Mouse (Mus musculus) stomach, postnatal 0 days (tissue): ENCODE data around the gene C1qtnf1. TPM values are rescaled to one million over a fixed set of nuclear protein-coding genes. Genes with fewer than 3 reads are reported as not detected.

Source experiments
- ATAC-seq: fragments of 200-750 bp; cut with Nextera tagmentation; 2 replicates; pipeline ENCODE4 v1.8.0; 2017; ENCODE audit not compliant: low FRiP score, low TSS enrichment
- DNase-seq: peaks from one replicate; pipeline ENCODE4 v3.0.0-alpha.2; 2016; ENCODE audit warnings: low spot score
- H3K27ac ChIP-seq: fragments of 300-500 bp; sonication (generic); replicated peaks from 2 replicates; pipeline ENCODE4 v1.5.1; 2014; ENCODE audit warnings: mild to moderate bottlenecking, control low read depth
- H3K27me3 ChIP-seq: fragments of 300-500 bp; sonication (generic); 2 replicates; pipeline ENCODE4 v1.6.1; 2014; ENCODE audit warnings: low read length; ENCODE audit not compliant: control insufficient read depth, insufficient read depth
- H3K36me3 ChIP-seq: fragments of 300-500 bp; sonication (generic); 2 replicates; pipeline ENCODE4 v1.6.1; 2014; ENCODE audit warnings: low read length, mixed read lengths; ENCODE audit not compliant: control insufficient read depth, insufficient read depth
- H3K4me1 ChIP-seq: fragments of 300-500 bp; sonication (generic); replicated peaks from 2 replicates; pipeline ENCODE4 v1.6.1; 2014; ENCODE audit warnings: antibody characterized with exemption; ENCODE audit not compliant: control insufficient read depth, insufficient read depth
- H3K4me2 ChIP-seq: fragments of 300-500 bp; sonication (generic); replicated peaks from 2 replicates; pipeline ENCODE4 v1.6.1; 2014; ENCODE audit warnings: low read depth, mild to moderate bottlenecking, control low read depth, moderate library complexity
- H3K4me3 ChIP-seq: fragments of 300-500 bp; sonication (generic); 2 replicates; pipeline ENCODE4 v1.5.1; 2014; ENCODE audit warnings: low read depth, low read length, control low read depth
- H3K9ac ChIP-seq: fragments of 300-500 bp; sonication (generic); 2 replicates; pipeline ENCODE4 v1.6.1; 2014; ENCODE audit warnings: mild to moderate bottlenecking, low read length, control low read depth, mixed read lengths
- H3K9me3 ChIP-seq: fragments of 300-500 bp; sonication (generic); 2 replicates; pipeline ENCODE4 v1.6.1; 2016; ENCODE audit warnings: low read length; ENCODE audit not compliant: control insufficient read depth
- CTCF ChIP-seq: IDR thresholded peaks from 2 replicates; pipeline ENCODE4 v1.5.1; 2016; ENCODE audit warnings: antibody characterized with exemption, low read depth, mild to moderate bottlenecking, moderate library complexity
- EP300 ChIP-seq: optimal IDR thresholded peaks from 2 replicates; pipeline ENCODE3; 2016; ENCODE audit warnings: antibody characterized with exemption
- WGBS: fragments of 180-500 bp; shearing (Covaris S2); extraction: QIAGEN DNeasy Blood & Tissue Kit; methylation state at CpG from one replicate; pipeline ENCODE4 v1.1.7; 2014; 5-methylcytosine and 5-hydroxymethylcytosine counted together
- polyA plus RNA-seq: library from polyadenylated mRNA; unstranded; fragments of >200 nt; fragmentation: Nextera tagmentation; extraction: Ambion mirVana; gene quantifications from 2 replicates; pipeline ENCODE4 v1.2.1, GENCODE M21; 2015

C1qtnf1 gene
- polyA plus RNA-seq, 1 experiment from 2014 or later = 9.0 TPM

DNA sequence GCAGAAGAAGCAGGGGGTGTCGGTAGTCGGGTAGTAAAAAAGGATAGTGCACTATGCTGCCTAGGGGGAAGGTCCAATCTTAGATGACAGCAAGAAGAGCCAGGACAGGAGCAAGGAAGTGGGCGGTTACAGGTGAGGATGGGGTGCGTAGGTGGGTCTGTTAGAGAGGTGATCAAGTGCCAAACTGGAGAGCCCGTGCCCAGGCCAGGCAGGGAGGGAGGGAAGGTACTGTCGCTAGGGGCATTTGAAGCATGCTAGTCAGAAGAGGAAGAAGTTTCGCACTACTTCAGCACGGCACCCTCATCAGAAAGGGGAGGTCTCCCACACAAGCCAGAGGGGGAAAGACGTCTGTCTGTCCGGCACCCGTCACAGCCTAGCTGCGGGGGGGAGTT is 9.6 kb upstream of the C1qtnf1 start:
- Histone ChIP-seq H3K27ac (peak overlapping the region; percentile 94), H3K27me3 (no peaks in the 10 kb centered on the region), H3K4me3 (peak overlapping the region; percentile 87), H3K36me3 (peaks cover 4% of the 10 kb centered on the region; the same call in 1 of the 2 replicates), H3K9me3 (no peaks in the 10 kb centered on the region), H3K9ac (peak overlapping the region; percentile 97), H3K4me2 (peak overlapping the region; percentile 89), H3K4me1 (peaks cover 12% of the 10 kb centered on the region)
- ATAC-seq (peak; percentile 3), DNase-seq (no peak)
- 4% methylated on average over 12 of the region's 12 CpGs for WGBS
- TF ChIP-seq CTCF (no peak), EP300 (no peak)

DNA sequence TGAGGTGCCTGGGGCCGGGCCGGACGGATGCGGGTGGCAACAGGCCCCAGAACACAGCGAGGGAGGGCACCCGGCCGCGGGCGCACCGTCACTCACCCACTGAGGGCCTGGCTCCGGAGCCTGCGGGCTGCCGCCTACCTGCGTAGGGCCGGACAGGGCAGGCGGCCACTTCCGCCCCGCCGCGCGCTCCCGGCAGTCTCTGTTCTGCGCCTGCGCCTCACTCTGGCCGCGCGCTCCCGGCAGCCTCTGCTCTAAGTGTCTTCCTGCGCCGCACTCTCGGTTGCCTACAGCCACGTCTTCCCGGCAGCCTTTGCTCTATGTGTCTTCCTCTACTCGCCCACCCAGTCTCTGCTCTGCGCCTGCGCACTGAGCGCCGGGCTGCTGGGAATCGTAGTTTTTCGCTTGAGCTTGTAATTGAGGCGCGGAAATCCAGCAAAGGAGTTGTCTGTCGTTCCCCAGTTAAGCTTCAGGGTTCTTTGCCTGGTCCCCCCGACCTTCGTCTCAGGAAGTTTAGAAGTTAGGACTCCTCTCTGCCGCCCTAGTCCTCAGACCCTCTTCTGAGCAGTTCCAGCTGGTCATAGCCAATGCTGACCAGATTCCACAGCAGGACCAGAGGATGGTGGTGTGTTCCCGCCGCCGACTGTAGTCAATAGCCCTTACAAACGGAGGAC is 9.0 kb upstream of the C1qtnf1 start, which contains the start of gene Cant1:
Gene Cant1 (minus strand): TSS at position 253 of the 671 bp plus-strand sequence.
- DNase-seq = peak; percentile 98
- under 1% methylated on average over 47 of the region's 50 CpGs for WGBS
- peak; percentile 91 for ATAC-seq

DNA sequence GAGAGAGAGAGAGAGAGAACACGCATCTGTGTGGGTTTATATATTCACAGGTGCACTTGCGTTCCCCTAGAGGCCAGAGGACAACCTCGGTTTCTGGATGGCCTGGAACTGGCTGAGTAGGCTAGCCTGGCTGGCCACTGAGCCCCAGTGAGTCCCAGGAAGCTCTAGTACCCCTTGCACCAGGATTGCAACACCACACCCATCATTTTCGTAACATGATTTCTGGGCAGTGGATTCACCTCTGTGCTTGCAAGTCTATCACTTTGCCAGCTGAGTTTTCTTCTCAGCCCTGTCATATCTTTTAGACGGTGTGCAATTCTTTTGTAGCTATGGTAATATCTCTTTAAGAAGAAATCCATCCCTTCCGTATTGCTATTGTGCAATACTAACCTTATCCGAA is 7.7 kb upstream of the C1qtnf1 start:
- H3K4me1 ChIP-seq = peaks cover 22% of the 10 kb centered on the region
- H3K4me3 ChIP-seq = no peak overlapping the region
- H3K36me3 ChIP-seq = no peaks in the 10 kb centered on the region
- DNase-seq (no peak), ATAC-seq (no peak)
- no peak overlapping the region for H3K9ac ChIP-seq
- H3K4me2 ChIP-seq = no peak overlapping the region
- H3K9me3 ChIP-seq = no peaks in the 10 kb centered on the region
- H3K27ac ChIP-seq = no peak overlapping the region
- no peak for TF ChIP-seq CTCF
- TF ChIP-seq EP300 = no peak
- no peaks in the 10 kb centered on the region for H3K27me3 ChIP-seq
- WGBS = 64% methylated on average over 7 of the region's 7 CpGs

More for the DNA sequence above, 9.0 kb upstream of the C1qtnf1 start, which contains the start of gene Cant1:
- Histone ChIP-seq H3K27me3 (no peaks in the 10 kb centered on the region), H3K4me3 (peak within 1 kb of the TSS; percentile 87), H3K9me3 (no peaks in the 10 kb centered on the region), H3K4me2 (peak within 1 kb of the TSS; percentile 89), H3K4me1 (peaks cover 17% of the 10 kb centered on the region), H3K9ac (peak within 1 kb of the TSS; percentile 97), H3K36me3 (peaks cover 4% of the 10 kb centered on the region; the same call in 1 of the 2 replicates), H3K27ac (peak within 1 kb of the TSS; percentile 94)
- TF ChIP-seq CTCF (no peak; the same call in 1 of the 2 replicates), EP300 (no peak)

- peak overlapping the region; percentile 47; the same call in 1 of the 2 replicates for H3K9ac ChIP-seq
Measured at GRCm38 (mm10) chr11:118423266-118423971, 4.6 kb upstream of the C1qtnf1 start.

DNA sequence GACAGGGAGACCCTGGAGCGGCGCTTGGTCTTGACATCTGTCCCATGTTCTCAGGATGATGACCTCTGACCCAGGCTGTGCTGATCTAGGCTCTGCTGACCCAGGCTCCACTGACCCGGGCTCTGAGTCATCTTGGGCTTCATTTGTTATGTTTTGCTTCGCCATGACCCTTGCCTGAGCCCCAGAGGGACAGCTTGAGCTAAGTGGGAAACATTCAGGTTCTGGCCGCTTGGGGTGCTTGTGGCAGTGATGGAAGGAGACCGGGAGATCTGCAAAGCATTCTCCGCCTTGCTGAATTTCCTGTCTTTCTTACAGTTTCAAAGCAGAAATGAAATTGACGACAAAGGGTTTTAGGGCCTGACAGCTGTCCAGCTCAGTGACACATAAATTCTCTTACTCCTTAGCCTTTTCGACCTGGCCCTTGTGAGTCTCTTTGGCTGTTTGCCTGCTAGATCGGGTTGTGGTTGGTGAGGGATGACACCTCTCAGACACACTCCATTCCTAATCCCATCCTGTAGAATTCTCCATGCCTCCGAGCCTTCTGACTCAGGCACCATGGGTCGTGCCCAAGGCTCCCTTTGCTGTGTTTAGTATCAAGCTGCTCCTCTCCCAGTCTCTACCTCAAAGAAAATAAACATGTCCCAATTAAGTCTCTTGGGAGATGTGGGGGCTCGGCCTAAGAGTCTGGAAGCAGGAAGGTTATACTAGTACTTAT is 3.2 kb upstream of the C1qtnf1 start:
- ATAC-seq (no peak), DNase-seq (no peak)
- H3K4me3 ChIP-seq = no peak overlapping the region
- no peak overlapping the region for H3K4me2 ChIP-seq
- TF ChIP-seq EP300 = no peak
- peak; percentile 35 for TF ChIP-seq CTCF
- no peaks in the 10 kb centered on the region for H3K36me3 ChIP-seq
- peaks cover 15% of the 10 kb centered on the region for H3K4me1 ChIP-seq
- WGBS = 46% methylated on average over 13 of the region's 13 CpGs
- H3K9me3 ChIP-seq = no peaks in the 10 kb centered on the region
- no peak overlapping the region for H3K9ac ChIP-seq
- H3K27me3 ChIP-seq = no peaks in the 10 kb centered on the region
- H3K27ac ChIP-seq = peak overlapping the region; percentile 78; the same call in 1 of the 2 replicates

More at GRCm38 (mm10) chr11:118423266-118423971, 4.6 kb upstream of the C1qtnf1 start:
- H3K36me3 ChIP-seq = no peaks in the 10 kb centered on the region
- peak; percentile 91 for TF ChIP-seq CTCF
- no peak for TF ChIP-seq EP300
- ATAC-seq (peak; percentile 2; the same call in 1 of the 2 replicates), DNase-seq (peak; percentile 76)
- peaks cover 19% of the 10 kb centered on the region for H3K4me1 ChIP-seq
- WGBS = 2% methylated on average over 18 of the region's 18 CpGs
- H3K9me3 ChIP-seq = no peaks in the 10 kb centered on the region
- H3K27me3 ChIP-seq = no peaks in the 10 kb centered on the region
- H3K27ac ChIP-seq = peak overlapping the region; percentile 78
- H3K4me3 ChIP-seq = no peak overlapping the region
- H3K4me2 ChIP-seq = peak overlapping the region; percentile 52
